Mouse (Mus musculus): Measurements from ENCODE around the gene Zfyve26. TPM values are rescaled to one million over a fixed set of nuclear protein-coding genes. Genes with fewer than 3 reads are reported as not detected.

Zfyve26 gene
- polyA plus RNA-seq, 1 experiment from 2014 or later = 4.8 TPM

DNA sequence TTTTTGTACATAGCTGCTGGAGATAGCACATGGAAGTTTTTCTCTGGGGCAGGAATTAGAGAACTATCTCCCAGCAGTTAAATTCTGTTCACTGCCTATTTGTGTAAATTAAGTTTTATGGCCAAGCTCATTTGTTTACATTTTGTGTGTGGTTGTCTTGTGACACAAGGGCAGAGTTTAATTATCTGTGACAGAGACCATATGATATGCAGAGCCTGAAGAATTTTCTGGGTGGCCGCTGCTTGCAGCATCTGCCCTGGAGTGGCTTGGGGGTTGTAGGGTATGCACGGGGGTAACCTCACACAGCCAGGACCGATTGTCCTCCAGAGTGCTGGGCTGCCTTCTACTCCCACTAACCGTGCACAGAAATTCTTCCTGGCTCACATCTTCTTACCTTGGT, 9.9 kb upstream of the Zfyve26 start:
- Histone ChIP-seq H3K4me3 (ENCODE audit: low read depth, low read length) (no peak overlapping the region), H3K27ac (ENCODE audit: low read depth) (no peak overlapping the region), H3K36me3 (replicated peaks; ENCODE audit: insufficient read depth, low read length) (no peaks in the 10 kb centered on the region), H3K9me3 (ENCODE audit: low read length) (no peaks in the 10 kb centered on the region), H3K4me1 (ENCODE audit: insufficient read depth) (no peaks in the 10 kb centered on the region), H3K9ac (replicated peaks) (no peak overlapping the region), H3K4me2 (ENCODE audit: low read depth, low read length) (no peak overlapping the region), H3K27me3 (ENCODE audit: insufficient read depth, low read length) (no peaks in the 10 kb centered on the region)
- no peak for TF ChIP-seq EP300 (IDR thresholded peaks at IDR 0.05; ENCODE audit: low read depth)
- no peak for TF ChIP-seq CTCF (IDR thresholded peaks at IDR 0.05; ENCODE audit: low read depth)
- DNase-seq (no peak), ATAC-seq (no peak)
- WGBS (ENCODE audit: insufficient replicate concordance) = 72% methylated on average over 4 of the region's 4 CpGs

DNA sequence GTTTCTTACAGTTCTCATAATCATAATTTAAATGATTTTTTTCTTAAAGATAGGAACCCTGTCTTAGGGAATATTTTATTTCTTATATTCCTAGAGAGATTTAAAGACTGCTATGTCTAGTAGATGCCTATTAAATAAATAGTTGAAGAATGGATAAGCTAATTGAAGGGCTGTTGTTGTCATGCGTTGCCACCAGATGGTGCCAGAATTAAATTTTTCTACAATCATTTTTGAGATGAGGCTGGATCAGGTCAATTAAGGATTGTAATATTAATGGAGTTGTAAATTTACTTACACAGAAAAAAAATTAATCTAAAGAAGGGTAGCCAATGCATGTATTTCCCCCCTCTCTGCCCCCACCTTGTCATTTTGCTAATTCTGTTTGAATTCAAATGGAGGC, 9.0 kb upstream of the Zfyve26 start:
- no peak overlapping the region for H3K27ac ChIP-seq (ENCODE audit: low read depth)
- no peak for DNase-seq
- ATAC-seq = no peak
- H3K4me3 ChIP-seq (ENCODE audit: low read depth, low read length) = no peak overlapping the region
- H3K27me3 ChIP-seq (ENCODE audit: insufficient read depth, low read length) = no peaks in the 10 kb centered on the region
- WGBS (ENCODE audit: insufficient replicate concordance) = 53% methylated on average over 1 of the region's 1 CpGs
- H3K36me3 ChIP-seq (replicated peaks; ENCODE audit: insufficient read depth, low read length) = no peaks in the 10 kb centered on the region
- no peaks in the 10 kb centered on the region for H3K4me1 ChIP-seq (ENCODE audit: insufficient read depth)
- H3K4me2 ChIP-seq (ENCODE audit: low read depth, low read length) = no peak overlapping the region
- H3K9ac ChIP-seq (replicated peaks) = no peak overlapping the region
- no peak for TF ChIP-seq EP300 (IDR thresholded peaks at IDR 0.05; ENCODE audit: low read depth)
- TF ChIP-seq CTCF (IDR thresholded peaks at IDR 0.05; ENCODE audit: low read depth) = peak; percentile 48
- H3K9me3 ChIP-seq (ENCODE audit: low read length) = no peaks in the 10 kb centered on the region

DNA sequence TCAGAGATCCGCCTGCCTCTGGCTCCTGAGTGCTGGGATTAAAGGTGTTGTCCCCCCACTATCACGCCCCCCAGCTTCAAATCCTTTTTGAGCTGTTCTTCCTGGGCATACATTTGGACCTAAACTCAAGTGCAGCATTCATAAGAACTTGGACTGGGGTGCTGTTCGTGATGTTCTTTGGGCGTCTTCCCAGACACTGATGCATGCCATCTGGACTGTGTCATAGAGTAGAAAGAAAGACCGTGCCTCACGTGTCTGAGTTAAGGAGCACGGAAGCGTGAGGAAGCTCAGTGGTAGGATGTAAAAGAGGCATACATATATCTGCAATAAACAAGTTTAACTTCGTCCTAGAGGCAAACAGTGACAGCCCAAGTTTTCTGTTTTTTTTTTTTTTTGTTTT, 5.7 kb upstream of the Zfyve26 start:
- Histone ChIP-seq H3K4me1 (ENCODE audit: insufficient read depth) (no peaks in the 10 kb centered on the region; the same call in 1 of the 2 replicates), H3K36me3 (replicated peaks; ENCODE audit: insufficient read depth, low read length) (no peaks in the 10 kb centered on the region), H3K4me2 (ENCODE audit: low read depth, low read length) (no peak overlapping the region), H3K27ac (ENCODE audit: low read depth) (no peak overlapping the region), H3K27me3 (ENCODE audit: insufficient read depth, low read length) (no peaks in the 10 kb centered on the region), H3K9ac (replicated peaks) (no peak overlapping the region), H3K4me3 (ENCODE audit: low read depth, low read length) (no peak overlapping the region), H3K9me3 (ENCODE audit: low read length) (no peaks in the 10 kb centered on the region)
- TF ChIP-seq EP300 (IDR thresholded peaks at IDR 0.05; ENCODE audit: low read depth) (no peak), CTCF (IDR thresholded peaks at IDR 0.05; ENCODE audit: low read depth) (no peak)
- 81% methylated on average over 9 of the region's 9 CpGs for WGBS (ENCODE audit: insufficient replicate concordance)
- ATAC-seq (no peak), DNase-seq (no peak)

DNA sequence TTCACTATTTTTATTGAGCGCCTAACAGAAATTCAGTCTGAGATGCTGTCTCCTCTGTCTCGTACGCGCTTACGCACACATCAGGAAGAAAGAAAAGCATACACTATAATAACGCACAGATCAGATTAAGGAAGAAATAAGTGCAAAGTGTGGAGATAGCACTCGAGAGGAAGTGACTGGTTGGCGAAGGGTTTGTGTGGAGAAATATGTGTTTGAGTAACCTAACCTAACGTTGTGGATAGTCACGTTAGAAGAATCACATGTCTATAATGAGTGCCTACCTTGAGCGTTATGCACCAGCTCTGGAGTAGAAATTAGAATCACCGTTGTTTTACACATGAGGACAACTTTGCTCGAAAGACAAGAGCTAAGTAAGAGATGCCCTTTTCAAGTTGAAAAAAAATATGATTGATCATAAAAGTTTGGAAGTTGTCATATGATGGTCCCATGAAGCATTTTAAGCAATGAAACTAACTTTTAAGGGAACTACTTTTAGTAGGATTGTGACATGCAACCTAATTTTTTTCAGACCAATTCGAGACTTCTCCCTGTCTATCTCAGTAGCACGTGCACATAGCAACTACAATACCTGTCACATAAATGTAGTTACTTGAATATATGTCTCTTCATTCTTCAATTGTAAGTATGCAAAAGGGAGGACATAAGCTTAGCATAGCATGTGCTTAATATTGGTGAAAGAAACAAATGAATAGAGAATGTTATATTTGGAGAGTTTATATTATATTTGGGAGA, 2.0 kb upstream of the Zfyve26 start:
- ATAC-seq (no peak), DNase-seq (no peak)
- peak overlapping the region; percentile 80 for H3K9ac ChIP-seq (replicated peaks)
- H3K27me3 ChIP-seq (ENCODE audit: insufficient read depth, low read length) = no peaks in the 10 kb centered on the region
- WGBS (ENCODE audit: insufficient replicate concordance) = 6% methylated on average over 15 of the region's 15 CpGs
- H3K4me2 ChIP-seq (ENCODE audit: low read depth, low read length) = peak overlapping the region; percentile 97
- TF ChIP-seq CTCF (IDR thresholded peaks at IDR 0.05; ENCODE audit: low read depth) (no peak), EP300 (IDR thresholded peaks at IDR 0.05; ENCODE audit: low read depth) (no peak)
- peaks cover 17% of the 10 kb centered on the region for H3K4me1 ChIP-seq (ENCODE audit: insufficient read depth)
- H3K9me3 ChIP-seq (ENCODE audit: low read length) = no peaks in the 10 kb centered on the region
- H3K4me3 ChIP-seq (ENCODE audit: low read depth, low read length) = peak overlapping the region; percentile 77
- no peaks in the 10 kb centered on the region for H3K36me3 ChIP-seq (replicated peaks; ENCODE audit: insufficient read depth, low read length)
- peak overlapping the region; percentile 24; the same call in 1 of the 2 replicates for H3K27ac ChIP-seq (ENCODE audit: low read depth)

DNA sequence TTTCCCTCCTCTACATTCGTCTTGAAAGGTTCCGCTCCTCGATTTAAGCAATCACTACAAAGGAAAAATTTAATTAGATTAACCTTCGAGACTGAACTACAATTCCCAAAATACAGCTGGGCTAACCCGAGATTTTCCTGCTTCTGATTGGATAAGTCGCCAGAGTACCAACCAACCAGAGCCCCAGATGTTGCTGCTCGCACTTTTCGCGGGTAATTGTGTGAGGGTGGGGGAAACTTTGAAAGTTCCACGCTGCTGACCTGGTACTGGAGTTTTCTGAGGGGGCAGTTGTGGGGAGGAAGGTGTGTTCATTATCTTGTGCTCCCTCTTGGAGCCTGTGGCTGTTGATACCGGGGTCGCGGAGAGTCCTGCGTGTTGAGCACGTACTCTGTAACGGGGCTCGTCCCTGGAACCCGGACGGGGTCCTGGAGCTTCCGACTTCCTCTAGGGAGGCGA, 1.0 kb upstream of the Zfyve26 start, which contains the start of gene Rad51b:
Gene Rad51b (plus strand): TSS at position 162 of the 456 bp plus-strand sequence.
- Histone ChIP-seq H3K4me3 (ENCODE audit: low read depth, low read length) (peak within 1 kb of the TSS; percentile 77), H3K4me2 (ENCODE audit: low read depth, low read length) (peak within 1 kb of the TSS; percentile 97), H3K36me3 (replicated peaks; ENCODE audit: insufficient read depth, low read length) (no peaks in the 10 kb centered on the region), H3K27me3 (ENCODE audit: insufficient read depth, low read length) (no peaks in the 10 kb centered on the region), H3K9ac (replicated peaks) (peak within 1 kb of the TSS; percentile 80), H3K4me1 (ENCODE audit: insufficient read depth) (peaks cover 17% of the 10 kb centered on the region), H3K9me3 (ENCODE audit: low read length) (no peaks in the 10 kb centered on the region), H3K27ac (ENCODE audit: low read depth) (peak within 1 kb of the TSS; percentile 80)
- TF ChIP-seq EP300 (IDR thresholded peaks at IDR 0.05; ENCODE audit: low read depth) (no peak), CTCF (IDR thresholded peaks at IDR 0.05; ENCODE audit: low read depth) (no peak)
- DNase-seq (peak; percentile 81), ATAC-seq (peak; percentile 66)
- under 1% methylated on average over 21 of the region's 21 CpGs for WGBS (ENCODE audit: insufficient replicate concordance)

DNA sequence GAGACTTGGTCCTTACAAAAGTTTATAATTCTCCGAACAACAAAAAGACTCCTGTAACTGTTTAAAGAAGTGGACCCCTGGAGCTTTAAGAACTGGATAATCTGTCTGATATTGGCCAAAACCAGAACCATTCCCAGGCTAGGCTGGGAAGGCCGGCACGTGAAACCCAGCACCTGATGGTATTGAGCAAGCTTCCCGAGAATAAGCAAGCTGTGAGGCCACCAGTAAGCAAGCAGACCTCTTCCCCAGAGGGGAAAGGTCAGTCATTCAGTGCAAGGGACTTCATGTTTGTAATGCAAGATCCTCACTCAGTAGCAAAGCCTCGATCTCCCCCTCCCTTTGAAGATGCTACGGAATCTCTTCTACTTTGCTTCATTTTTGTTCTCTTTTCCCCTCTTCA, 3.2 kb downstream of the Zfyve26 start:
- peak; percentile 38 for ATAC-seq
- no peak for TF ChIP-seq CTCF (IDR thresholded peaks at IDR 0.05; ENCODE audit: low read depth)
- TF ChIP-seq EP300 (IDR thresholded peaks at IDR 0.05; ENCODE audit: low read depth) = peak; percentile 78
- H3K9me3 ChIP-seq (ENCODE audit: low read length) = no peaks in the 10 kb centered on the region
- no peak overlapping the region for H3K4me2 ChIP-seq (ENCODE audit: low read depth, low read length)
- WGBS (ENCODE audit: insufficient replicate concordance) = 66% methylated on average over 6 of the region's 6 CpGs
- peak; percentile 49 for DNase-seq
- H3K36me3 ChIP-seq (replicated peaks; ENCODE audit: insufficient read depth, low read length) = peaks cover 20% of the 10 kb centered on the region
- H3K9ac ChIP-seq (replicated peaks) = no peak overlapping the region
- H3K27me3 ChIP-seq (ENCODE audit: insufficient read depth, low read length) = no peaks in the 10 kb centered on the region
- peak overlapping the region; percentile 36 for H3K27ac ChIP-seq (ENCODE audit: low read depth)
- no peak overlapping the region for H3K4me3 ChIP-seq (ENCODE audit: low read depth, low read length)
- peaks cover 17% of the 10 kb centered on the region for H3K4me1 ChIP-seq (ENCODE audit: insufficient read depth)

Measured in liver, postnatal 0 days (tissue).